Mouse (Mus musculus) gastrocnemius, adult 2 months (tissue): Measurements from ENCODE around the gene Ap1g2. TPM values are rescaled to one million over a fixed set of nuclear protein-coding genes. Genes with fewer than 3 reads are reported as not detected.

Experiments
- DNase-seq: peaks from one replicate; pipeline ENCODE4 v3.0.0; 2022
- H3K27ac ChIP-seq: fragments of 200-600 bp; 2 replicates; pipeline ENCODE4 v1.8.1; 2022; ENCODE audit warnings: mild to moderate bottlenecking
- H3K4me3 ChIP-seq: fragments of 200-600 bp; 2 replicates; pipeline ENCODE4 v1.8.1; 2022; ENCODE audit warnings: mild to moderate bottlenecking, moderate library complexity
- CTCF ChIP-seq: fragments of 200-600 bp; IDR thresholded peaks from 2 replicates; pipeline ENCODE4 v1.8.1; 2022; ENCODE audit warnings: antibody characterized with exemption, mild to moderate bottlenecking, moderate library complexity
- intact Hi-C: fragments of 180-260 bp; cut with DNase I; formaldehyde crosslinking; loops from one replicate; pipeline ENCODE4 v1.15.1; 2025
- long read RNA-seq, 2 experiments: library from polyadenylated mRNA; stranded (forward); transcript quantifications; one replicate each; pipeline ENCODE4 v2.0.0; 2021
- total RNA-seq, 2 experiments: library from RNA; stranded (reverse); gene quantifications; 2 replicates each; pipeline ENCODE4 v1.2.3; 2021

Ap1g2 gene
- 1 to 10 TPM; 5.3 to 6.0 TPM for total RNA-seq
- long read RNA-seq, experiment 1, partial matches to known transcripts, result 3 of 5 reads
- long read RNA-seq, experiment 1, other reads (novel, unspliced or antisense), result 0 of 5 reads
- long read RNA-seq, experiment 2, partial matches to known transcripts, result 0 of 7 reads
- long read RNA-seq, experiment 2, other reads (novel, unspliced or antisense), result 3 of 7 reads

GRCm38 (mm10) chr14:55105836-55106809 lies at the start of gene Ap1g2:
TSS of gene Ap1g2 (minus strand) at chr14:55106593.
- intact Hi-C loops, result no loop called here
- peak; percentile 38 for TF ChIP-seq CTCF
- peak within 1 kb of the TSS; percentile 80 for H3K4me3 ChIP-seq
- peak; percentile 90 for DNase-seq
- peak within 1 kb of the TSS; percentile 88 for H3K27ac ChIP-seq

DNA sequence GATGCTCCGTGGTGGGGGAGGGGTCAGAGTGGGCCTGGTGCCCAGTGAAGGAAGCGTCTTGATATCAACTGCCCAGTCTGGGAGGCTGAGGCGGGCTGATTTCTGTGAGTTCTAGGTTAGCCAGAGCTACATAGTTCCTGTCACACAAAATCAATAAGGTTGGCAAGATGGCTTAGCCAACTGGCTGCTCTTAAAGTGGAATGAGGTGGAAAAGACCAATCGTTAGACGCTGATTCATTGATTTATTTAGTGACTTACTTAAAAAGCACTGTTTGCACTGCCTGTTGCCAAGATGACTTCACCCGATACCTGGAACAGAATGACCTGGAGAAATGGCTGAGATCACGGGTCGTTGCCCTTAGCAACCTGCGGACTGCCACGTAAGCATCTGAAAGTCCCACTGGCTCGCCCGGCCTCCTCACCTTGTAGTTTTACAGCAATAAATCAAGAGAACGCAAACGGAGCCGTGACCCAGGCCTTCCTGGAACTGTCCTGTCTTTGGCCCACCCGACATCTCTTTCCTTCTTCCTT lies 46.6 kb upstream of the Ap1g2 start:
- DNase-seq, result no peak
- Histone ChIP-seq H3K27ac (no peak overlapping the region), H3K4me3 (no peak overlapping the region)
- intact Hi-C loops, result no loop called here
- TF ChIP-seq CTCF, result no peak

DNA sequence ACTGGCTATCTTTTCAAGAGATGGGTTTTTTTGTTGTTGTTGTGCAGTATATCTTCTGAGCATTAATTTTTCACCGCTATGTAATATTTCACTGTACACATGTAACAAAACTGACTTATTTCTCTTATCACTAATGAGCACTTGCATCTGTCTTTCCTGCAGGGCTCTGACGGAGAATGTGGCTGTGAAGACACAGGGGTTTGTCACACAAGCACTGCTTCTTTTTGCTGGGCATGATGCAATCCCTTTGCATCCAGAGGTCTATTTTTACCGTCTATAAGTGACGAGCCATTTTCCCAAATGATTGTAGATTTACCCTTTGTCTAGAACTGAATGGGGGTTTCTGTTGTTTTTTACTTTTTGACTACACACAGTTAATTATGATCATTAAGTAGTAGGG lies 45.8 kb upstream of the Ap1g2 start:
- Histone ChIP-seq H3K4me3 (no peak overlapping the region), H3K27ac (no peak overlapping the region)
- no peak for DNase-seq
- TF ChIP-seq CTCF, result no peak
- intact Hi-C loops, result no loop called here

- Histone ChIP-seq H3K4me3 (no peak overlapping the region), H3K27ac (no peak overlapping the region)
- DNase-seq, result no peak
- no peak for TF ChIP-seq CTCF
- intact Hi-C loops, result no loop called here
Measured at GRCm38 (mm10) chr14:55150985-55151384, 44.6 kb upstream of the Ap1g2 start.

DNA sequence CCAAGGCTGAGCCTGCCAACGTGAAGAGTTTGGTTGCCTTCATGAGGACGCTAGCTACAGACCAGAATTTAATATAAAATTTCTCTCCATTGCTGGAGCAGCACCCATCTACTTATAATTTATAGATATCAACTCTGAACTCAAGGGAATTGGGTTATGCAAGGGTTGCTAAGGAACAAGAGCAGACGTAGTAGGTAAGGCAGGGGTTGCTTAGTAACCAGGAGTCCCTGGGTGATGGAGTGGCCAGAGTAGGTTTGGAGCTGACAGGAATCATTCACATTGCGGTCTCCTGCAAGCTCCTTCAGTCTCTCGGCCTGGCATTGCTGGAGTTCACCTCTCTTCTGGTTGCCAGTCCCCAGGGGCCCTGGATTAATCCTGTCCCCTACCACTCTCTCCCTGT lies 42.6 kb upstream of the Ap1g2 start:
- no peak for DNase-seq
- Histone ChIP-seq H3K4me3 (no peak overlapping the region), H3K27ac (no peak overlapping the region)
- no peak for TF ChIP-seq CTCF
- intact Hi-C loops, result loop anchor here (2.0 kb wide), 1 partner anchor 290 kb away; no protein-coding TSS in a partner anchor

DNA sequence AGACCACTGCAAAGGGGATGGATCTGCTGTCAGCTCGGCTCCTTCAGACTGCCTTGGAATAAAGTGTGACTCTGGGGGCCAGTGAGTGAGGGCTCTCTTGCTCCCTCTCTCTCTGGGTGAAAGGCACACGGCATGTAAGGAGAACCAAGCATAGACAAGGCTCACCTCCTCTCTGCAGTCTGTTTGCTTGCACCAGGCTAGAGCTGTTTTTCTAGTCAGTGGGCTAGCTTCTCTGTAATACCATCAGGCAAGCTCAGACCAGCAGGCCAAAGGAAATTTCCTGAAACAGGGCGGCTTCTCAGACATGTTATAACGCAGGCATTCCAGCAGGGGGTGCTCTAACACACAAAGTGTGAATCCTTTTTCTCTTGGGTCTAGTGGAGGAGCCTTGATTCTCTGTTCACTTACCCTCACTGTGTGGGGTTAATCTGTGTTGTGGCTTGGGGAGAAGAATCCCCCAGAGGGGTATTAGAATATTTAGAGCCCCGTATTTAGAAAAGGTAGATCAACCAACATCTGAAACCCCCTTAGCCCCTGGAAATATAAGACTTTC lies 42.0 kb upstream of the Ap1g2 start:
- peak; percentile 62 for DNase-seq
- intact Hi-C loops, result loop anchor here (2.0 kb wide), 1 partner anchor 290 kb away; no protein-coding TSS in a partner anchor
- Histone ChIP-seq H3K4me3 (no peak overlapping the region), H3K27ac (no peak overlapping the region)
- peak; percentile 85 for TF ChIP-seq CTCF

DNA sequence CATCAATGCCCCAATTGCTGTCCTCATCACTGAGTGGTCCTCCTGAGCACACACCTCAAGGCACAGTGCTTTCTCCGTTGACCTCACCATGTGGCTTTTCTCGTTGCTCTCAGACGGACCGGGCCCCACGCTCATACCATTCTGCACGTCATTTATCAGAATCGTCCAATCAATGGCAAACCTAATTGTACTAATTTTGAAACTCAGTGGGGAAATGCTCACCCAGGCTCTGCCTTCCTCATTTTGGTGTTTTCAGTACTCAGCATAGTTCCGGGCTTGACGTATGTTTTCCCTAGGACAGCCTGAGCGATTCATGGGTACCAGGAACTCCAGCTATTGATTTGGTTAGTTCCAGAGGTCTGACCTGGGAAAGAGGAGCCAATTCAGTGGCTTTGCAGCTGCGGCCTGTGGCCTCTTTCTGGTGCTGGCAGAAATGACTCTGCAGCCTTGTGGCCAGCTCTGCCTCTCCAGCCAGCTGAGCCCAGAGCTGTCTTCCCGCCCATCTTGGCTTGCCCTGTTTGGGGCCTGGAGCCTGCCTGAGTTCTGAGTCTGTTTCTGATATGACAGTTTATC lies 40.5 kb upstream of the Ap1g2 start:
- intact Hi-C loops, result no loop called here
- peak; percentile 75 for DNase-seq
- peak overlapping the region; percentile 35; the same call in 1 of the 2 replicates for H3K27ac ChIP-seq
- no peak overlapping the region for H3K4me3 ChIP-seq
- no peak for TF ChIP-seq CTCF

- no peak for TF ChIP-seq CTCF
- H3K27ac ChIP-seq, result no peak overlapping the region
- no peak for DNase-seq
- H3K4me3 ChIP-seq, result no peak overlapping the region
- intact Hi-C loops, result no loop called here
Measured at GRCm38 (mm10) chr14:55146324-55146723, 39.9 kb upstream of the Ap1g2 start.

- no peak for DNase-seq
- no peak overlapping the region for H3K4me3 ChIP-seq
- intact Hi-C loops, result no loop called here
- no peak for TF ChIP-seq CTCF
- H3K27ac ChIP-seq, result no peak overlapping the region
Measured at GRCm38 (mm10) chr14:55139313-55139712, 32.9 kb upstream of the Ap1g2 start.

DNA sequence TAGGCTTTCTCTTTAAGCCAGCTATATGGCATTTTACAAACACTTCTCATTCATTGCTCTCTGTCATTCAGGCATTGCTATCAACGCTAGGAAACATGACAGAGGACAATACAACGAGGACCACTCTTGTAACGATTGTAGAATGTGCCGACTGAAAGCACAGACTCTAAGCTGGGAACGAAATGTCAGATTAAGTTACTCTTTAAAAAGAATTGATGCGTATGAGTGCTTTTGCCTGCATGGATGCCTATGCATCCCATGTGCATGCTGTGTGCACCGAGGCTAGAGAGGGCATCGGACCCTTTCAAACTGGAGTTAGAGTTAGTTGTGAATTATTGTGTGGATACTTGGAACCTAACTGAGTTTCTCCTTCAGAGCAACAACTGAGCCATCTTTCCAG lies 29.3 kb upstream of the Ap1g2 start:
- no peak for DNase-seq
- intact Hi-C loops, result no loop called here
- Histone ChIP-seq H3K27ac (no peak overlapping the region), H3K4me3 (no peak overlapping the region)
- no peak for TF ChIP-seq CTCF

DNA sequence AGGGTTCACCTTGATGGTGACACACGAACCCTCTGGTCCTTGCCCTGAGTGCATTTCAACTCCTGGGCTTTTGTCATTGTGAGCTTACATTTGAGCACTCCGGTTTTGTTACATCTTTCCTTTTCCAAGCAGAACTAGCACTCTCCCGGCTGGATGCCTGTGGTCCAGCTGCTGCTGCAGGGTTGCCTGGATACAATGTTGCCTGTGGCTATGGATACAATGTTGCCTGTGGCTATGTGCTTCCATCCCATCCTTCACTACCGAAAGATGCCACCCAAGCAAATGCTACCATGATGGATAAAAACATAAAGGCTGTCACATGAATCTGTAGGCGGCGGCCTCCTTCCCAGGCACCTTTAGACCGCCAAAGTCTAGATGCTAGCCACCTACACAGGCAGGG lies 20.1 kb upstream of the Ap1g2 start:
- TF ChIP-seq CTCF, result no peak
- DNase-seq, result no peak

DNA sequence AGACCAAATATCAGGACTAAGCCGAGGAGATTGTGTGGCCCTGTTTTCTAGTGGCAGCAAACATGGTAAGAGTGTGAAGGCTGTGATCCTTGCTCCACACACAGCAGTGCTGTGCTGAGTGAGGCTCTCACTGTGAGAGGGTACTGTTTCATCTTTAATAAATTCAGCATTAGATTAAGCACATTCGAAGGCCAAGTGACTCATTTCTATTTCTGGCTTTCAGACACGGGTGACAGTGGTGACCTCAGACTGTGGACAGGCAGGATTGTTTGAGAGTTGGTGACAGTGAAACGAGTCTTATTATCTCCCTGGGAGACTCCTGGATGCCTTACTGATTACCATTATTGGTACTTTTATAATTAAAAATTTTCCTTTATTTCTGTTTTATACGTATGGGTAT lies 19.3 kb upstream of the Ap1g2 start:
- no peak for DNase-seq
- no peak overlapping the region for H3K4me3 ChIP-seq
- no peak for TF ChIP-seq CTCF
- intact Hi-C loops, result no loop called here
- no peak overlapping the region for H3K27ac ChIP-seq

More for the DNA sequence above, 20.1 kb upstream of the Ap1g2 start:
- intact Hi-C loops, result no loop called here
- H3K4me3 ChIP-seq, result no peak overlapping the region
- no peak overlapping the region for H3K27ac ChIP-seq
